Mouse (Mus musculus) thymus, adult 2 months (tissue): ENCODE data around the gene Fcgr3.

Source experiments
- CTCF ChIP-seq: fragments of 200-500 bp; IDR thresholded peaks from 2 replicates; pipeline ENCODE4 v1.5.1; 2012; ENCODE audit warnings: mild to moderate bottlenecking, control low read depth, low read length, moderate library complexity, borderline replicate concordance; ENCODE audit not compliant: control insufficient read depth, poor library complexity, insufficient read depth; ENCODE audit errors: extremely low read depth
- POLR2A ChIP-seq: fragments of 200-500 bp; IDR thresholded peaks from 2 replicates; pipeline ENCODE4 v1.6.1; 2012; ENCODE audit warnings: mild to moderate bottlenecking, low read length, control low read depth, moderate library complexity; ENCODE audit not compliant: control insufficient read depth, poor library complexity, insufficient read depth; ENCODE audit errors: extremely low read depth

- TF ChIP-seq CTCF, result no peak
- TF ChIP-seq POLR2A, result no peak
Measured at GRCm38 (mm10) chr1:171096110-171096964, 31.6 kb upstream of the Fcgr3 start.
